Mouse (Mus musculus): ENCODE data around the gene Tff1. TPM values are rescaled to one million over a fixed set of nuclear protein-coding genes. Genes with fewer than 3 reads are reported as not detected.

Gene Tff1
- not detected in 2 replicates for polyA plus RNA-seq (2012)

DNA sequence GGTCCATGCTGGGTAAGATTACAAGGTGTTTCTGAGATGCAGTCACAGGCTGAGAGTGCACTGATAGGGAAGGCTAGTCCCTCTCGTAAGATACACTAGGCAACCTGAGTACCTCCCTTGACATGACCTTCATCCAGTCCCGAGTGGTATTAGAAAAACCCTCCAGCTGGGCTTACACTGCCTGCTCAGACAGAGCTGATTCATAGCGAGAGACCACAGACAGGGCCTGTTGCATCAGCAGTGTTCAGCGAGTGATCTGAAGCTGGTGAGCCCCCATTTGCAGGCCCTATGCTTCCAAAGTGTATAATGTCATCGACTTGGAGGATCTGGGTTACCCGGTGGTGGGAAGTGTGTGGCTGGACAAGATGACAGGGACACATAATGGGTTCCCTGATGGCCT, at the start of gene Tff1:
TSS of gene Tff1 (minus strand) at position 151 of the 400 bp plus-strand sequence.
- TF ChIP-seq TAL1 (IDR thresholded peaks at IDR 0.05; ENCODE audit: low read length) (no peak), GATA1 (IDR thresholded peaks at IDR 0.05; ENCODE audit: low read length) (no peak)
- no peaks in the 10 kb centered on the region for H3K36me3 ChIP-seq (ENCODE audit: control insufficient read depth)
- no peaks in the 10 kb centered on the region for H3K4me1 ChIP-seq (ENCODE audit: control insufficient read depth)
- H3K4me3 ChIP-seq (replicated peaks) = no peak within 1 kb of the TSS
- H3K27me3 ChIP-seq (ENCODE audit: control insufficient read depth) = no peaks in the 10 kb centered on the region
- no peaks in the 10 kb centered on the region for H3K9me3 ChIP-seq (ENCODE audit: control insufficient read depth, low read length)

GRCm38 (mm10) chr17:31211881-31212280, 46.8 kb upstream of the Tff1 start:
- Histone ChIP-seq H3K4me1 (ENCODE audit: control insufficient read depth) (peaks cover 55% of the 10 kb centered on the region), H3K9me3 (ENCODE audit: control insufficient read depth, low read length) (no peaks in the 10 kb centered on the region)

DNA sequence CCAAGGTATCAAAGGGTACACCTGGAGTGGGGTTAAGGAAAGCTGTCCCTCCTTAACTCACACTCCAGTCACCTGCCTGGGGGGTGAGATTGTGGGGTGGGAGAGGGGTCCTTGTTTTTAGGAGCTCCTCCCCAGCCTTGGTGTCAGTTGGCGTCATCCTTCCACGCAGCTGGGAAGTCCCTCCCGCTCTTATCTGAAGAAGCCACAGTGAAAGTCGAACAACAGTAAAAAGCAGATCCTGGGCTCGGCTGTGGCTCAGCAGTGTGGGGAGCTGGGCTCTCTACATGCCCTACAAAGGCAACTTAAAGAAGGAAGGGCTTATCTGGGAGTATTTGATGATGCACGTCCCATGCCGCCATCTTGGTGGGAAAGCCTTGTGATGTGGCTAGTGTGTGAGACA, 45.2 kb upstream of the Tff1 start:
- no peak for TF ChIP-seq GATA1 (IDR thresholded peaks at IDR 0.05; ENCODE audit: low read length)
- TF ChIP-seq TAL1 (IDR thresholded peaks at IDR 0.05; ENCODE audit: low read length) = peak; percentile 27; the same call in 1 of the 3 replicates
- Histone ChIP-seq H3K36me3 (ENCODE audit: control insufficient read depth) (peaks cover 49% of the 10 kb centered on the region), H3K4me3 (replicated peaks) (peak overlapping the region; percentile 40), H3K4me1 (ENCODE audit: control insufficient read depth) (peaks cover 59% of the 10 kb centered on the region), H3K9me3 (ENCODE audit: control insufficient read depth, low read length) (no peaks in the 10 kb centered on the region), H3K27me3 (ENCODE audit: control insufficient read depth) (no peaks in the 10 kb centered on the region)

More at GRCm38 (mm10) chr17:31211881-31212280, 46.8 kb upstream of the Tff1 start:
- no peak for TF ChIP-seq GATA1 (IDR thresholded peaks at IDR 0.05; ENCODE audit: low read length)
- Histone ChIP-seq H3K36me3 (ENCODE audit: control insufficient read depth) (peaks cover 63% of the 10 kb centered on the region), H3K27me3 (ENCODE audit: control insufficient read depth) (no peaks in the 10 kb centered on the region), H3K4me3 (replicated peaks) (no peak overlapping the region)

- H3K4me3 ChIP-seq (replicated peaks) = peak overlapping the region; percentile 66
- H3K4me1 ChIP-seq (ENCODE audit: control insufficient read depth) = peaks cover 59% of the 10 kb centered on the region
- TF ChIP-seq GATA1 (IDR thresholded peaks at IDR 0.05; ENCODE audit: low read length) (no peak), TAL1 (IDR thresholded peaks at IDR 0.05; ENCODE audit: low read length) (no peak)
Observed at GRCm38 (mm10) chr17:31209376-31209930, 44.4 kb upstream of the Tff1 start.

GRCm38 (mm10) chr17:31208654-31209053, 43.6 kb upstream of the Tff1 start:
- peaks cover 33% of the 10 kb centered on the region for H3K36me3 ChIP-seq (ENCODE audit: control insufficient read depth)
- no peaks in the 10 kb centered on the region for H3K27me3 ChIP-seq (ENCODE audit: control insufficient read depth)
- peaks cover 59% of the 10 kb centered on the region for H3K4me1 ChIP-seq (ENCODE audit: control insufficient read depth)
- H3K9me3 ChIP-seq (ENCODE audit: control insufficient read depth, low read length) = no peaks in the 10 kb centered on the region
- no peak for TF ChIP-seq TAL1 (IDR thresholded peaks at IDR 0.05; ENCODE audit: low read length)
- no peak for TF ChIP-seq GATA1 (IDR thresholded peaks at IDR 0.05; ENCODE audit: low read length)
- peak overlapping the region; percentile 66 for H3K4me3 ChIP-seq (replicated peaks)

More at GRCm38 (mm10) chr17:31209376-31209930, 44.4 kb upstream of the Tff1 start:
- H3K27me3 ChIP-seq (ENCODE audit: control insufficient read depth) = no peaks in the 10 kb centered on the region
- no peaks in the 10 kb centered on the region for H3K9me3 ChIP-seq (ENCODE audit: control insufficient read depth, low read length)
- peaks cover 41% of the 10 kb centered on the region for H3K36me3 ChIP-seq (ENCODE audit: control insufficient read depth)

GRCm38 (mm10) chr17:31207771-31208334, 42.8 kb upstream of the Tff1 start, which contains the start of gene Ubash3a:
TSS of gene Ubash3a (plus strand) at chr17:31207873.
- no peaks in the 10 kb centered on the region for H3K9me3 ChIP-seq (ENCODE audit: control insufficient read depth, low read length)
- peaks cover 29% of the 10 kb centered on the region for H3K36me3 ChIP-seq (ENCODE audit: control insufficient read depth)
- TF ChIP-seq GATA1 (IDR thresholded peaks at IDR 0.05; ENCODE audit: low read length) = no peak
- TF ChIP-seq TAL1 (IDR thresholded peaks at IDR 0.05; ENCODE audit: low read length) = no peak
- peaks cover 59% of the 10 kb centered on the region for H3K4me1 ChIP-seq (ENCODE audit: control insufficient read depth)
- no peaks in the 10 kb centered on the region for H3K27me3 ChIP-seq (ENCODE audit: control insufficient read depth)
- H3K4me3 ChIP-seq (replicated peaks) = peak within 1 kb of the TSS; percentile 66

- Histone ChIP-seq H3K27me3 (ENCODE audit: control insufficient read depth) (no peaks in the 10 kb centered on the region), H3K4me3 (replicated peaks) (no peak within 1 kb of the TSS), H3K36me3 (ENCODE audit: control insufficient read depth) (no peaks in the 10 kb centered on the region), H3K9me3 (ENCODE audit: control insufficient read depth, low read length) (no peaks in the 10 kb centered on the region), H3K4me1 (ENCODE audit: control insufficient read depth) (peaks cover 31% of the 10 kb centered on the region)
- TF ChIP-seq GATA1 (IDR thresholded peaks at IDR 0.05; ENCODE audit: low read length) = no peak
- TF ChIP-seq TAL1 (IDR thresholded peaks at IDR 0.05; ENCODE audit: low read length) = no peak
Observed at GRCm38 (mm10) chr17:31198877-31199276, 33.8 kb upstream of the Tff1 start, which contains the start of gene Tmprss3. TSS of gene Tmprss3 (minus strand) at chr17:31198977.

DNA sequence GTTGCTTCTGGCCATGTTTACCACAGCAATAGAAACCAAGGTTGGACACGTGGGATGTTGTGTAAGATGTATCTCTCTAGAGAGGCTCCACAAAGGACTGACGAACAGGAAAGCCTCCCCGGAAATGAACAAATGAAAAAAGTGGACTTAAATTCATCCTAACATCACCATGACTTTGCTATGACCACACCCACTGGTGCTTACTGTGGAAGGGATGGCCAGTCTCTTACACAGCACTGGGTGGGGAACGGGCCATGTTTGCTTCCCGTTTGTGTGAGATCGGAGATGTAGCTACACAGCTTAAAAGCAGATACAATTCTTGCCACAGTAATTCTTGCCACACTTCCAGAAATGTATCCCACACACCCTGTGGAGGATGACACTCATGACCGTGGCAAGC, 31.2 kb upstream of the Tff1 start:
- H3K27me3 ChIP-seq (ENCODE audit: control insufficient read depth) = no peaks in the 10 kb centered on the region
- H3K36me3 ChIP-seq (ENCODE audit: control insufficient read depth) = no peaks in the 10 kb centered on the region
- peaks cover 26% of the 10 kb centered on the region for H3K4me1 ChIP-seq (ENCODE audit: control insufficient read depth)
- no peaks in the 10 kb centered on the region for H3K9me3 ChIP-seq (ENCODE audit: control insufficient read depth, low read length)
- H3K4me3 ChIP-seq (replicated peaks) = no peak overlapping the region
- TF ChIP-seq TAL1 (IDR thresholded peaks at IDR 0.05; ENCODE audit: low read length) = no peak

DNA sequence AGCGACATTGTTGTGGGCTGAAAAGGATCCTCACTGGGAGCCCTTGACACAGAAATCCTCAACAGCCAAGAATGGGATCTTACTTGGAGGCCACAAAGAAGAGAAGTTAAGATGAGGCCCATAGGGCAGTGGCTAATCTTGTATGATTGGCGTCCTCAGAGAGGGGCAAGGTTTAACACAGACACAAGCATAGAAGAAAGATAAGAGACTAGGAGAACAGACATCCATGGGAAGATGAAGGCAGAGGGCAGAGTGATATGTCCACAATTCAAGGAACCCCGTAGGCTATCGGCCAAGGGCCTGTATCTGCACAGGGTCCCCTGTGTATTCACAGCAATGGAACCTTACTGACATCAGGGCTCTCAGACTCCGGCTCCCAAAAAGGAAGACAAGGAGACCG, 30.1 kb upstream of the Tff1 start:
- no peaks in the 10 kb centered on the region for H3K36me3 ChIP-seq (ENCODE audit: control insufficient read depth)
- H3K4me1 ChIP-seq (ENCODE audit: control insufficient read depth) = peaks cover 26% of the 10 kb centered on the region
- H3K9me3 ChIP-seq (ENCODE audit: control insufficient read depth, low read length) = no peaks in the 10 kb centered on the region
- no peak overlapping the region for H3K4me3 ChIP-seq (replicated peaks)
- TF ChIP-seq GATA1 (IDR thresholded peaks at IDR 0.05; ENCODE audit: low read length) = no peak
- TF ChIP-seq TAL1 (IDR thresholded peaks at IDR 0.05; ENCODE audit: low read length) = no peak
- no peaks in the 10 kb centered on the region for H3K27me3 ChIP-seq (ENCODE audit: control insufficient read depth)
